Mouse (Mus musculus): Measurements from ENCODE around the gene Lipc. TPM values are rescaled to one million over a fixed set of nuclear protein-coding genes. Genes with fewer than 3 reads are reported as not detected.

The Lipc gene
- total and polyA plus RNA-seq, 2 experiments, result 210 to 384 TPM

GRCm38 (mm10) chr9:70892627-70893026 lies 59.4 kb downstream of the Lipc start:
- Histone ChIP-seq H3K9ac (ENCODE audit: low read depth, low read length) (no peak overlapping the region), H3K4me1 (ENCODE audit: control insufficient read depth, insufficient read depth, low read length) (peaks cover 34% of the 10 kb centered on the region), H3K4me3 (ENCODE audit: insufficient read depth, low read depth, low read length) (no peak overlapping the region), H3K79me2 (ENCODE audit: control insufficient read depth, insufficient read depth, low read length) (peaks cover 25% of the 10 kb centered on the region; the same call in 1 of the 2 replicates), H3K27me3 (ENCODE audit: control insufficient read depth, insufficient read depth, low read length) (no peaks in the 10 kb centered on the region), H3K36me3 (ENCODE audit: control insufficient read depth, insufficient read depth, low read length) (no peaks in the 10 kb centered on the region), H3K27ac (replicated peaks; ENCODE audit: insufficient read depth, low read depth, low read length) (no peak overlapping the region)
- no peak for DNase-seq (ENCODE audit: extremely low read depth, low read depth, low spot score)
- WGBS, result 88% methylated on average over 5 of the region's 5 CpGs
- no peak for TF ChIP-seq CTCF (IDR thresholded peaks at IDR 0.05; ENCODE audit: low read depth, low read length)
- no peak for TF ChIP-seq POLR2A (IDR thresholded peaks at IDR 0.05; ENCODE audit: extremely low read depth, insufficient read depth, low read length)

GRCm38 (mm10) chr9:70891431-70892133 lies 60.4 kb downstream of the Lipc start:
- H3K9ac ChIP-seq (ENCODE audit: low read depth, low read length), result no peak overlapping the region
- WGBS, result 69% methylated on average over 8 of the region's 8 CpGs
- no peaks in the 10 kb centered on the region for H3K27me3 ChIP-seq (ENCODE audit: control insufficient read depth, insufficient read depth, low read length)
- no peak overlapping the region for H3K4me3 ChIP-seq (ENCODE audit: insufficient read depth, low read depth, low read length)
- no peak for TF ChIP-seq POLR2A (IDR thresholded peaks at IDR 0.05; ENCODE audit: extremely low read depth, insufficient read depth, low read length)
- TF ChIP-seq CTCF (IDR thresholded peaks at IDR 0.05; ENCODE audit: low read depth, low read length), result no peak
- peaks cover 22% of the 10 kb centered on the region; the same call in 1 of the 2 replicates for H3K79me2 ChIP-seq (ENCODE audit: control insufficient read depth, insufficient read depth, low read length)
- H3K4me1 ChIP-seq (ENCODE audit: control insufficient read depth, insufficient read depth, low read length), result peaks cover 34% of the 10 kb centered on the region
- no peaks in the 10 kb centered on the region for H3K36me3 ChIP-seq (ENCODE audit: control insufficient read depth, insufficient read depth, low read length)
- DNase-seq (ENCODE audit: extremely low read depth, low read depth, low spot score), result no peak
- 0 out of 2 replicates have a peak overlapping the region, but pooled peaks have one; percentile 21 for H3K27ac ChIP-seq (replicated peaks; ENCODE audit: insufficient read depth, low read depth, low read length)

- peaks cover 20% of the 10 kb centered on the region; the same call in 1 of the 2 replicates for H3K79me2 ChIP-seq (ENCODE audit: control insufficient read depth, insufficient read depth, low read length)
- H3K36me3 ChIP-seq (ENCODE audit: control insufficient read depth, insufficient read depth, low read length), result no peaks in the 10 kb centered on the region
- DNase-seq (ENCODE audit: extremely low read depth, low read depth, low spot score), result no peak
- H3K27me3 ChIP-seq (ENCODE audit: control insufficient read depth, insufficient read depth, low read length), result no peaks in the 10 kb centered on the region
- H3K9ac ChIP-seq (ENCODE audit: low read depth, low read length), result no peak overlapping the region
- no peak overlapping the region for H3K4me3 ChIP-seq (ENCODE audit: insufficient read depth, low read depth, low read length)
- 77% methylated on average over 7 of the region's 7 CpGs for WGBS
- TF ChIP-seq CTCF (IDR thresholded peaks at IDR 0.05; ENCODE audit: low read depth, low read length) (no peak), POLR2A (IDR thresholded peaks at IDR 0.05; ENCODE audit: extremely low read depth, insufficient read depth, low read length) (no peak)
- H3K4me1 ChIP-seq (ENCODE audit: control insufficient read depth, insufficient read depth, low read length), result peaks cover 34% of the 10 kb centered on the region
- 0 out of 2 replicates have a peak overlapping the region, but pooled peaks have one; percentile 0 for H3K27ac ChIP-seq (replicated peaks; ENCODE audit: insufficient read depth, low read depth, low read length)
Measured at GRCm38 (mm10) chr9:70890736-70891135, 61.3 kb downstream of the Lipc start.

- no peak for TF ChIP-seq POLR2A (IDR thresholded peaks at IDR 0.05; ENCODE audit: extremely low read depth, insufficient read depth, low read length)
- no peak for TF ChIP-seq CTCF (IDR thresholded peaks at IDR 0.05; ENCODE audit: low read depth, low read length)
Measured at GRCm38 (mm10) chr9:70888969-70889368, 63.1 kb downstream of the Lipc start.

GRCm38 (mm10) chr9:70888556-70888955 lies 63.5 kb downstream of the Lipc start:
- 31% methylated on average over 2 of the region's 2 CpGs for WGBS
- Histone ChIP-seq H3K4me1 (ENCODE audit: control insufficient read depth, insufficient read depth, low read length) (peaks cover 22% of the 10 kb centered on the region), H3K79me2 (ENCODE audit: control insufficient read depth, insufficient read depth, low read length) (peaks cover 12% of the 10 kb centered on the region; the same call in 1 of the 2 replicates), H3K4me3 (ENCODE audit: insufficient read depth, low read depth, low read length) (no peak overlapping the region), H3K27me3 (ENCODE audit: control insufficient read depth, insufficient read depth, low read length) (no peaks in the 10 kb centered on the region), H3K27ac (replicated peaks; ENCODE audit: insufficient read depth, low read depth, low read length) (peak overlapping the region; percentile 86), H3K9ac (ENCODE audit: low read depth, low read length) (peak overlapping the region; percentile 14; the same call in 1 of the 2 replicates), H3K36me3 (ENCODE audit: control insufficient read depth, insufficient read depth, low read length) (no peaks in the 10 kb centered on the region; the same call in 1 of the 2 replicates)
- peak; percentile 87 for DNase-seq (ENCODE audit: extremely low read depth, low read depth, low spot score)
- TF ChIP-seq POLR2A (IDR thresholded peaks at IDR 0.05; ENCODE audit: extremely low read depth, insufficient read depth, low read length) (no peak), CTCF (IDR thresholded peaks at IDR 0.05; ENCODE audit: low read depth, low read length) (no peak)

More at GRCm38 (mm10) chr9:70888969-70889368, 63.1 kb downstream of the Lipc start:
- Histone ChIP-seq H3K36me3 (ENCODE audit: control insufficient read depth, insufficient read depth, low read length) (no peaks in the 10 kb centered on the region; the same call in 1 of the 2 replicates), H3K79me2 (ENCODE audit: control insufficient read depth, insufficient read depth, low read length) (peaks cover 11% of the 10 kb centered on the region; the same call in 1 of the 2 replicates), H3K27ac (replicated peaks; ENCODE audit: insufficient read depth, low read depth, low read length) (peak overlapping the region; percentile 64), H3K9ac (ENCODE audit: low read depth, low read length) (0 out of 2 replicates have a peak overlapping the region, but pooled peaks have one; percentile 10), H3K4me1 (ENCODE audit: control insufficient read depth, insufficient read depth, low read length) (peaks cover 24% of the 10 kb centered on the region), H3K27me3 (ENCODE audit: control insufficient read depth, insufficient read depth, low read length) (no peaks in the 10 kb centered on the region), H3K4me3 (ENCODE audit: insufficient read depth, low read depth, low read length) (no peak overlapping the region)
- WGBS, result 14% methylated on average over 4 of the region's 4 CpGs
- peak; percentile 87 for DNase-seq (ENCODE audit: extremely low read depth, low read depth, low spot score)

GRCm38 (mm10) chr9:70881982-70882381 lies 70.0 kb downstream of the Lipc start:
- WGBS, result 81% methylated on average over 5 of the region's 5 CpGs
- DNase-seq (ENCODE audit: extremely low read depth, low read depth, low spot score), result no peak

More at GRCm38 (mm10) chr9:70881982-70882381, 70.0 kb downstream of the Lipc start:
- H3K79me2 ChIP-seq (ENCODE audit: control insufficient read depth, insufficient read depth, low read length), result peaks cover 27% of the 10 kb centered on the region; the same call in 1 of the 2 replicates
- H3K36me3 ChIP-seq (ENCODE audit: control insufficient read depth, insufficient read depth, low read length), result no peaks in the 10 kb centered on the region; the same call in 1 of the 2 replicates
- H3K27ac ChIP-seq (replicated peaks; ENCODE audit: insufficient read depth, low read depth, low read length), result no peak overlapping the region
- H3K9ac ChIP-seq (ENCODE audit: low read depth, low read length), result no peak overlapping the region
- no peak overlapping the region for H3K4me3 ChIP-seq (ENCODE audit: insufficient read depth, low read depth, low read length)
- TF ChIP-seq CTCF (IDR thresholded peaks at IDR 0.05; ENCODE audit: low read depth, low read length), result no peak
- TF ChIP-seq POLR2A (IDR thresholded peaks at IDR 0.05; ENCODE audit: extremely low read depth, insufficient read depth, low read length), result no peak
- H3K4me1 ChIP-seq (ENCODE audit: control insufficient read depth, insufficient read depth, low read length), result peaks cover 2% of the 10 kb centered on the region
- no peaks in the 10 kb centered on the region for H3K27me3 ChIP-seq (ENCODE audit: control insufficient read depth, insufficient read depth, low read length)
